Mouse (Mus musculus) 416B (cell line): ENCODE data around the gene Krtap5-1.
A peak's percentile ranks its signal among the peaks of the same experiment; 100 is the strongest.
"Not testable (repeated sequence)": the region's sequence is repeated elsewhere in the genome, so short reads cannot be mapped to it uniquely, and the experiment has no call there.

Experiments used
- DNase-seq: peaks from one replicate; pipeline ENCODE4 v3.0.0; 2011; ENCODE audit warnings: low read depth

Krtap5-1 gene

DNA sequence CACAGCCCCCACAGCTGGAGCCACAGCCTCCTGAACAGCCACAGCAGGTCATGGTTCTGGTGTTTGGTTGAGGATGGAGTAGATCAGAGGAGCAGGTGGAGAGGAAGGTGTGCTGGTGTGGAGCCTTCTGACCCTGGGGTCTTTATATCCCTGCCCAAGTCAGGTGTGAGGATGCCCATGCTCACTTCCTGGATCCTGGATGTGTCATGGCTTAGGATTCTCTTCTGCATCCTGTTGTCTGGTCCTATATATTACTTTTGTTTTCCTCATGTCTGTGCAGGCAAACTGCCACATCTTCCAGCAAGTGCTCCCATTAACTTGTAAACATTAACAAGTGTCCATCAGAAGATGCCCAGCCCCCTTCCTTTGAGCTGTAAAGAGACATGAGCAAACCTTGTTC lies at the start of gene Krtap5-1:
Krtap5-1 (minus strand) TSS at position 101 of the 400 bp plus-strand sequence.
- not testable (repeated sequence) for DNase-seq

DNA sequence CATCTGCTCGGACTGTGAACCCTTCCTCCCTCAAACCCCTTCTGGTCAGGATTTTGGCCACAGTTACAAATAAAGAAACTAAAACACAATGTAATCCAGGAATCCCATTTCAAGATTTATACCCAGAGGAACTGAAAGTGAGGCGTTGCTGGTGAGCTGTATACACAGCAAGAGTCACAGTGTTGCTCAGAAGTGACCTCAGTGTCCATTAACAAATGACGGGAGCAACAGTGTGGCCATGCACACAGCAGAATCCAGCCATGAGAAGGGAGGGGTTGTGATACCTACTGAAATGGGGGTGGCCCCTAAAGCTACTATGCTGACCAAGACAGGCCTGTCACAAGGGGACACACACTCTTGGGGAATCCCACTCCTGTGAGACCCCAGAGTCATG lies 45.3 kb upstream of the Krtap5-1 start:
- DNase-seq = no peak

DNA sequence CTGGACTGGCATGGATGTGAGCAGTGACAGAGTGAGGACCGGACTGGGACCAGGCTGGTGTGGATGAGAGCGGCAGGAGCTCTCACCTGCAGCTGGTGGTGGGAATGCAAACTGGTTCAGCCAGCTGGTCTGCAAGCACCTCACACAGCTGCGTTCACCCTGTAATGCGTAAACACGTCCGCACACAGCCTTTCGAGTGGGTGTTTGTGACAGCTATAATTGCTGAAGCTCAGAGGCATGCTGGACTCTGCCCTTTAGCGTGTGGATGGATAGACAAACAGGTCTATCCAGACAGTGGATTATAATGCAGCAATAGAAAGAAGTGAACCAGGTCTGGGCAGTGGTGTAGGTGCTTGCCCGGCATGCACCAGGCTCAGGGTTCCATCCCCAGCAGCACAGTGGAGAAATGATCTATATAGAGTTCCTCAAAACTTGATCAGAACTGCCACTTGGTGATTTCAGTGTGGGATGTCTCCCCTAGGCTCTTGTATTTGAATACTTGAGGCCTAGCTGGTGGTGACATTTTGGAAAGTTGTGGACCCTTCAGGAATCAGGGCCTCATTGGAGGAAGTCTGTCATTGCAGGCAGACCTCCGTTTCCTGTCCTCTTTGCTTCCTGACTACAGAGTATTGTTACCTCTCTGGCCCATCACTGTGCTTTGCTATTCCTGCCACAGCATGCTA lies 44.8 kb upstream of the Krtap5-1 start:
- DNase-seq = peak; percentile 19

DNA sequence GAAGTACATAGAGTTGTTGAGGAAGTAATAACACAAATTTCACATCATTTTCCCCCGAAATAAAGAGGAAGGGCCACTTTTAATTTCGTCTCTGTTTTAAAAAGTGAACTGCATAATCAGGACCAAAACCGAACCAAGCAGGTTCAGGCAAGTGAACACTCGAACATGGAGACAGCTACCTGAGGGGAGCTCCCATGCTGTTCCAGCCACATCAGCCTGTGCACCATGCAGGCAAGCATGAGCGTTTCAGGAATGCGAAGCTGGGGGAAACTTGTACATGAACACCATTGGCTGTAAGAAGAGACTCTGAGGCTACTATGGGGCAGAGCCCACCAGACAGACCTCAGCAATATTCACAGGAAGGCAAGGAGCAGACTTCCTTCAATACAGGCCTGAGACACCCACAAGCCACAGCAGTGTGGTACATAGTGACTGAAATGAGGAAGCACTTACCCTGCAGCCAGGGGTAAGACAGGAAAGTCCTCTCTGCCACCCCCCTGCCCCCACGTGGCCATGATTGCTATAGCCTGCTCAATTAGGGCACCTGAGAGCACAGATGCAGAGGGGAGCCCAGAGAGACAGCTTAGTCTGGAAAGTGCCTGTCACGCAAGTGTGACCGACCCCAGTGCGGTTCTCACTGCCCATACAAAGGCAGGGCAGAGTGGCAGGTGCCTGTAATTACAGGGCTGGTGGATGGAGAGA lies 43.5 kb upstream of the Krtap5-1 start:
- peak; percentile 84 for DNase-seq

DNA sequence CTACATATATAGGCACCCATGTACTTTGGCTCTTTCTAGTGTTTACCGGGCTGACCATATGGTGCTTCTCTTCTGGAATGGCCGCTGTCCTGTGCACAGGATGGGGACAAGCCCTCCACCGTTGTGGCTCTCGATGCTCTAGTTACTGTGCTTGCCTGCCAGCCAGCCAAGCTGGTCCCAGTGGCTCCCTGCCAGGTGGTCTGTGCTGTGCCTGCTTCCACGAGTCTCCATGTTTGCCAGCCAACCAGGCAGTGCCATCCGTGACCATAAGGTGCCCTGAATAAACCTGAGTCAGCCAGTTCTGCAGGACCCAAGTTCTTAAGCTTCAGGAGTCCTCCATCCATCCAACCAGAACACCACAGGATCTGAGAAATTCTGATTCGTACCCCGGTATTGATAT lies 38.2 kb upstream of the Krtap5-1 start:
- DNase-seq = no peak

DNA sequence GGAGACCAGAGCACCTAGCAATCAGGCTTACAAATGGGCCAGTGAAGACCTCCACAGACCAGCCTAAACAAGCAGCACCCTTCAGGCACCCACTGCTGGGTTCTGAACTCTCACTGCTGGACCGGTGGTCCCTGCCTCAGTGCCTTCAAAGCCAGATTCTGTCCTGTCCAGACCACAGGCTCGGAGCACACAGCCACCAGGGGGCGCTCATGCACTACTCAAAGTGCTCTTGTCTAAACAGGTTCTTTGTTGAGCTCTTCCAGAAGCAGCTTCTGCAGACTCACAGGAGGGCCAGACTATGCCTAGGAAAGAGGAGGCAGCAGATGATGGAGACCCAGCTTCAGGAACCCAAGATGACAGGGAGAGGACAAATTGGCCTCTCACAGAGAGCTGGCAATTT lies 37.3 kb upstream of the Krtap5-1 start:
- peak; percentile 87 for DNase-seq

DNA sequence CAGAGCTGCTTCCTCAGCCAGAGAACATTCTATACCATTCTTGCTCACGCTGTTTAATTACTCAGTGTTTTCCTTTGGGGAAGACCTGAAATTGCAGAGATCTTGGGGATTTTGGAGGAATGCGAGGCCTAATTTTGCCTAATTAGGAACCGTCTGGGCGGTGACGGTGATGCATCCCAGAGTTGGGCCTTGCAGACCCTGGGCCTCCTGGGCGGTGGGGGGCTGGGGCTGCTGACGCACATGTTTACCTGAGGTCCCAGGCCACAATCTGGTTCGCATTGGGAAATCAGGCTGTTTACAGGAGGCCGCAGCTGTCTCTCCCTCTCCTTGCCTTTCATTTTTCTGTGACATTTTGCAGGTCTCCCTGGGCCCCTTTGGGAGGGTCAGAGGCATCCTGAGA lies 35.8 kb upstream of the Krtap5-1 start:
- DNase-seq = not testable (repeated sequence)

DNA sequence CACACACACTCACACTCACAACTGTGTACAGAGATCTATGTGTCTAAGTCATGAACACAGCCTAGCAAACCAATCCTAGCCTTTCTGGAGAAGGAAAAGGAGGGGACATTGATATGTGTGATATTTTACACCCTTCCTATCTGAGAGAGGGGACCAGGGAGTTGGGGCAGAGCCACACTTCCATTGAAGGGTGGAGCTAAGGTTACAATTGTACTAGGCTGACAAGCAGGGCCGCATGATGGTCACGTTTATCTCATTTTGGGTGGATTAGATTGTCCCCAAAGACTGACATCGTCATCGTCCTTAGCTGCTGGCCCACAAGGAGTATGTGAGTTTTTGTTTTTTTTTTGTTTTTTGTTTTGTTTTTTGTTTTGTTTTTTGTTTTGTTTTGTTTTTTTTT lies 34.4 kb upstream of the Krtap5-1 start:
- DNase-seq = no peak

DNA sequence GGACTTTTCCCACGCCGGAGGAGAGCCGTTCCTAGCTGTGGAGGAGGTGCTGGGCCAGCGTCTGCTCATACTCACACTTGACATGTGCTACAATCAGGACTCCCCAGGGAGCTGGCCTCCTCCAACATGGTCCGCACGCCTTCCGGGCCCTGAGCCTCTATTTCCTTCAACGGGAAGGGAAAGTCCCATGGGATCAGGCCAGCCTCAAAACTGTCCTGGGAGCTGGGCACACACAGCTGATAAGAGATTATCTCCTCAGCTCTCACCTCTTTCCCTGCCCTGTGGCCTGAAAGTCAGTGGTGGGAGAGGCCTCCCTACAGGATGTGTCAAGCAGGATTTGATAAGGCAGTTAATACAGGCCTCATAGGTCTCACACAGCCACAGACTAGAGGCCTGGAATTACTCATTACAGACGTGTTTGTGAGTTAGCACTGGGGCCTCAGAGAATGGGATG lies 33.4 kb upstream of the Krtap5-1 start:
- no peak for DNase-seq

DNA sequence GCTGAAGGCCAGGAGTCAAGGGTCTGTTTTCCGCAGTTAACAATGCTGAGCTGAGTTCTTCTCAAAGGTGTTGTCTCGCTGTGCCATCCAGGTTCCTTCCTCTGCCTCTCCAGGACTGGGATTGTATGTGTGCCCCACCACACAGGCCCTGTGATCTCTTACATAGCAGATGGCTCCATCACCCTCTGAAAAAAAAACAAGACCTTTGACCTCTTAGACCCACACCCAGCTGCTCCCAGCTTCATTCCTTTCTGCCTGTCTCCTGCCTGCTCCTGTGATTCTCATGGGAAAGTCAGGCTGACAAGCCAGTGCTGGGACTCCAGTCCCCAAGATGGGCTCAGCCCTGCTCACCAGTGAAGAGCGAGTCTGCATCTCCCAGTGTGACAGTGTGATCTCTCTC lies 31.6 kb upstream of the Krtap5-1 start:
- no peak for DNase-seq

DNA sequence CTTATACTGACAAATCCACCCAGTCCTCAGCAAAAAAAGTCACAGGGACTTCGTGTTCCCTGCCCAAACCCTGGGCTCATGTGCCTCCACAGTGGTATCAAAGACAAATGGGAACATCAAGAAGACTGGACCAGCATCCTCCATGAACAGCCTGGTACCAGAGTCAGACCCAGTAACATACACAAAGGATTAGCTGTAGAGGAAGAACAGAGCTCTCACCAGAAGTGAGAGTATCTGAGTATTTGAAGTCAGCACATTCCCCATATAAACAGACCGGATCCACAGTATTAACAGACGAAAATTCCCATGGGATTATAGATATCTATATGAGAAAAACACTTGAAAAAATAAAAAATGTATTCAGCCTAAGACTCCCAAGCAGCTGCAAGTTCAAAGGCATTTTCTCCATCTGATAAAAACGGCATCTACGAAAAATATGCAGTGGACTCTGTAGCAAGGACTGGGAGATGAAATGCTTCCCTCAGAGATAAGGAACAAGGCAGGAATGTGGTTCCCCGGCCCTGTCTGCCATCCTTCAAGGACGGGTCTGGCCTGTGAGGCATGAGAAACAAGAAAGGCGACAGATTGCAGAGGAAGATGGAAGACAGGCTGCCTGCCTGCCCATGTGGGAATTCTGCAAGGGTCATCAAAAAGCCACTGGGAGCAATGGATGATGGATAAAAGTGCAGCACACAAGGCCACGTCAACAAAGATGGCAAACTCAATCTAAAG lies 30.0 kb upstream of the Krtap5-1 start:
- DNase-seq = no peak

DNA sequence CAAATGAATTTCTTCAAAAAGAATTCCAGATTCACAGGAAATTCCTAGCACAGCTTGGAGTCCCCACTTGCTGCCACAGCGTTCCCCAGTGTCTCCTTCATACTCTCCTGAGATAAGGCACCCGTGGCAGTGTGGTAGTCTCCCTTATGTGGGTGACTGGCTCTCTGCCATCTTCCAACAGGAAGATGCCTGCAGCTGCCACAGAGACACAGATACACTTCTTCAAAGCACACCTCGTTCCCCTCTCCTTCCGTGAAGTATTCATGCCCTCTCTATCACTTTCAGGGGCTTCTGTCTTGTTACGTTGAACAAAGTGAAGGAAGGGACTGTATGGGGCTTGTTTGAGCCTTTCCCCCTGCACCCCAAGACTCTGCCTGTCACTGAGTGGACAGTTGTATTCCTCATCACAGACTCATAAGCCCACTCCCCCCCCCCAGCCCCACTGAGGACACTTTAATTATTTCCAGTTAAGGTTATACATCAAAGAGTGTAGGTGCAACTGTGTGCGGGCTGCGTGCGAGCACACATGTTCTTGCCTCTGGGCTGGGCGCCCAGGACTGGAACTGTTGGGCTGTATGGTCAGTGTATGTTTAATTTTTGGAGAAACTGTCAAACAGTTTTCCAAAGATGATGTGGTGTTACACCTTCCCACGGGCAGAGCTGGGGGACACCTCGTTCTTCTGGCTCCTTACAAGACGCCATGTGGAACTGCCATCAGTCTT lies 26.6 kb upstream of the Krtap5-1 start:
- DNase-seq = no peak

DNA sequence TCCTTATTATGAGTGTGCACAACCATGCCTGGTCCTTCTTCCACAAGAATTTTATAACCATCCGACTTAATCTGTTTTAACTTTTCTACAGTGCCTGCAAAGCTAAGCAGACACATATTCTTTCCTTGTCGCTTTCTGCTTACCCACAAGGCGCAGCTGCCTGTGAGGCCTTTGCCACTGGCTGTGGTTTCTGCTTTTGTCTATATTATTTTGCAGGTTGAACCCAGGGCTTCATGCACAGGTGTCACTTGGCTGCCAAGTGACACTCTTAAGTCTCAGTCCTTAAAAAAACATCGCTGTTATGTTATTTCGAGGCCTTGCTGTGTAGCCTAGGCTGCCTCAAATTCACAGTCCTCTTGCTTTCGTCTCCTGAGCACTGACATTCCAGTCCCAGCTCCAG lies 25.7 kb upstream of the Krtap5-1 start:
- DNase-seq = no peak

DNA sequence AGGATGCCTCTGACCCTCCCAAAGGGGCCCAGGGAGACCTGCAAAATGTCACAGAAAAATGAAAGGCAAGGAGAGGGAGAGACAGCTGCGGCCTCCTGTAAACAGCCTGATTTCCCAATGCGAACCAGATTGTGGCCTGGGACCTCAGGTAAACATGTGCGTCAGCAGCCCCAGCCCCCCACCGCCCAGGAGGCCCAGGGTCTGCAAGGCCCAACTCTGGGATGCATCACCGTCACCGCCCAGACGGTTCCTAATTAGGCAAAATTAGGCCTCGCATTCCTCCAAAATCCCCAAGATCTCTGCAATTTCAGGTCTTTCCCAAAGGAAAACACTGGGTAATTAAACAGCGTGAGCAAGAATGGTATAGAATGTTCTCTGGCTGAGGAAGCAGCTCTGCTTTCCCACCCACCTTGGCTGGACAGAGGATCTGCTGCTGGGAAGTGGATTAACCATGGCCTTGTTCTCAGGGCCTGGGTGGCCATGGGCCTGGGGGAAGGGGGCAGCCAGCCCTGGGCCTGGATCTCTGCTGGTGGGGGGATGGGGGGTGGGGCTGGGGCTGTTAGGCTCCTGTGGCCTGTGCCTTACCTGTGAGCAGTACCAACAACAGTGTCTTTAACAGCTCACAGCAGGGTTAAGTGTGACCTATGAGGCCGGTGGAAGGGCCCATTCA lies 24.9 kb upstream of the Krtap5-1 start:
- DNase-seq = not testable (repeated sequence)

DNA sequence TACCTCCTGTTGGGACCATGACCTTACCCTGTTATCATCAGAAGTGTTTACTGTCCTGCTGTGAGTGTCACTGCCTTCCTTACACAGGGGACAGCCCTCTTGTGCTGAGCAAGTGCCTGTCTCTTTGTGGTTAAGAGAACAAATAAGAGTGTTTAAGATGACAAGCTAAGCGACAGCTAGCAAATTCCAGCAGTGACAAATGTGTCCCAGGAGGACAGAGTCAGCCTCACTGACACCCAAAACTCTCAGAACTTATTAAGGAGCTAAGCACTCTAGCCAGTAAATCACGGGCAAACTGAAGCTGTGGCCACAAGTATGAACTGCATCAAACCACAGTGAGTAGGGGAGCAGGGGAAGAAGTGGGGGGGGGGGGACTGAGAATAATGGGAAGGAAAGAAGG lies 24.0 kb upstream of the Krtap5-1 start:
- no peak for DNase-seq

DNA sequence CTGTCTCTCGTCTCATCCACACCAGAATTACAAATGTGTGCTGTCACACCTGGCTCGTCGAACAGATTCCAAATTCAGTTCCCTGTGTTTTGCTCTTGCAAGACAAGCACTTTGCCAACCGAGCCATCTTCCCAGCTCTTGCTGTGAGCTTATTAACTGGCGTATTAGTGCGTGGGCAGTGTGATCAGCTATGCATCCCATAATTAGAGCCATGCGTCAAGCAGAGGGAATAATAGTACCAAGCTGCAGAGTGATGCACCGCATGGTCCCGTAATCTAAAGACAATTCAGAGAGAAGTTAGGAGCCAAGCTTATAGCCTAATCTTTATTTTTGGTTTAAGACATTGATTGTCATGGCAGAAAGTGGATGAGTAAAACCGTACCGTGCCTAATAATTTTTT lies 22.2 kb upstream of the Krtap5-1 start:
- DNase-seq = no peak

DNA sequence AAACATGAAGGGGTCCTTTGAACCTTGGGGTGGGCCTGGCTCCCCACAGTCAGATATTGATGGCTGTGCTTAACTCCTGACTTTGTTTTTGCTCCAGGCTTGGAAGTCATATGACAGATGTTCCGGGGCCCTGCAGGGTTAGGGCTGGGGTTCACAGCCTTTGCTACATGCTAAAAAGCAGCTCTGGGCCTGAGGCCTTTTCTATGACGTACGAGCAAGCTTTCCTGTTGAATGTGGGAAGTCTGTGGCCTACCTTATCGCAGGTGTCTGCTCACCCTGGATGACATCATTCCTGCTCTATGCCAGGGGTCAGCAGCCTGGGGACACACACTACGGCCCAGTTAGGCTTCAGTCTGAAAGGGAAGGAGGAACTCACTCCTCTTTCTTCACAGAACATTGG lies 20.3 kb upstream of the Krtap5-1 start:
- DNase-seq = no peak

DNA sequence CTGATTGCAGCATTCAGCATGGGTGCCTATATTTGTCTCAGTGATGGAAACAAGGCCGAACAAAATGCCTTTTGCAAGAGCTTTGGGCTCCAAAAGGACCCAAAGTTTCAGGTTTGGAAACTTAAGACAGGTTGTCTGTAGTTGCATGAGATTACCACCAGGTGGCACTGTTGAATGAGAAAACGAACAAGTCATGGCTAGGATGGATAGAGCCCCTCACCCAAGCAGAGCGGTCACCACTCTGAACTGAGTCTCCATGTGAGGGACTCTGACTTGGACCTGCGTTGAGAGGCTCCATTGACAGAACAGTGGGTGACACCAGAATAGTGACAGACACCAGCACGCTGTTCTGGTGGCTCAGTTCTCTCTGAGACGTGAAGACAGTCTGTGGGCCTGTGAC lies 19.6 kb upstream of the Krtap5-1 start:
- peak; percentile 52 for DNase-seq

DNA sequence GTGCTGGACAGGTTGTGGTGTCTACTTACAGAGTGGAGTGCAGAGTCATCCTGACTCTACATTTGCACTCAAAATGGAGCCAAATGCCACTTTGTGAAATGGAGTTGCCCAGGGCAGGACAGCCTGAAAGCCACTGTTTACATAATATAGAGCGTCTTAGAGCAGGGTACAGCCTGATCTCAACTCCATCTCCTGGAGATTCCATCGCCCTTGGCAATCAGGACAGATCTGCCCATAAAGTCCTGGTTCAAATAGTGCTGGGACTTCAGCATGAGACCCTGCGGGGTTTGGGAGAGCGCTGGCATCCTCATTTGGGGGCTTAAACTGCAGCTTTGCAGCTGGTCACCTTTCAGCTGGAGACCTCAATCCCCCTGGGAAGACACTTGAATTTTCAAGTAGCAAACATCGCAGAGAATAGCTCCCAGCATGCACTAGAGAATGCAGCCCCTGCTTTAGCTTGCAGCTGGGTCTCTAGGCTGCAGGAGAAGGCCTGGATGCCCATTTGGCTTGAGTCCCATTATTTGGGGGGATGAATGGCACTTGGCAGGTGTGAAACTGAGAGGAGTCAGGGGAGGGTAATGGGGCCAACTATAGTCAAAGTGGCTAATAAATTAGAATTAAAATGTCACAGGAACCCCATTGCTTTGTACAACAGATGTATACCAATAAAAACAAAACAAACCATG lies 17.8 kb upstream of the Krtap5-1 start:
- DNase-seq = no peak

DNA sequence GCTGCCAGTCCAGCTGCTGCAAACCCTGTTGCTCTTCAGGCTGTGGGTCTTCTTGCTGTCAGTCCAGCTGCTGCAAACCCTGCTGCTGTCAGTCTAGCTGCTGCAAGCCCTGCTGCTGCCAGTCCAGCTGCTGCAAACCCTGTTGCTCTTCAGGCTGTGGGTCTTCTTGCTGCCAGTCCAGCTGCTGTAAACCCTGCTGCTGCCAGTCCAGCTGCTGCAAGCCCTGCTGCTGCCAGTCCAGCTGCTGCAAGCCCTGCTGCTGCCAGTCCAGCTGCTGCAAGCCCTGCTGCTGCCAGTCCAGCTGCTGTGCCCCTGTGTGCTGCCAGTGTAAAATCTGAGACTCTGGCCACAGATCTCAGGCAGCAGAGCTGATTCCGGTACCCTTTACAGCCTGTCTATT lies 7.0 kb upstream of the Krtap5-1 start:
- DNase-seq = not testable (repeated sequence)

DNA sequence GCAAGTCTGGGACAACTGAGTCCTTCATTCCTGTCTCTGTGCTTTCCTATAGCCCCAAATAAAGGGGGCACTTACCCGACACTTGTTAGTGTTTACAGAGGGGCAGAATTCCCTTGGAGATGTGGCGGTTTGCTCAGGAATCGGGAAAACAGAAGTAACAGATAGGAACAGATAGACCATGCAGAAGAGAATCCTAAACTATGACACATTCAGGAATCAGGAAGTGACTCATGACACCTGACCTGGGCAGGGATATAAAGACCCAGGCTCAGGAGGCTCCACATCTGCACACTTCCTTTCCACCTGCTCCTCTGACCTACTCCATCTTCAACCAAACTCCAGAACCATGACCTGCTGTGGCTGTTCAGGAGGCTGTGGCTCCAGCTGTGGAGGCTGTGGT lies 6.3 kb upstream of the Krtap5-1 start, which contains the start of gene Krtap5-4:
Krtap5-4 (plus strand) TSS at position 301 of the 400 bp plus-strand sequence.
- no peak for DNase-seq
